In the genomic region with DNA sequence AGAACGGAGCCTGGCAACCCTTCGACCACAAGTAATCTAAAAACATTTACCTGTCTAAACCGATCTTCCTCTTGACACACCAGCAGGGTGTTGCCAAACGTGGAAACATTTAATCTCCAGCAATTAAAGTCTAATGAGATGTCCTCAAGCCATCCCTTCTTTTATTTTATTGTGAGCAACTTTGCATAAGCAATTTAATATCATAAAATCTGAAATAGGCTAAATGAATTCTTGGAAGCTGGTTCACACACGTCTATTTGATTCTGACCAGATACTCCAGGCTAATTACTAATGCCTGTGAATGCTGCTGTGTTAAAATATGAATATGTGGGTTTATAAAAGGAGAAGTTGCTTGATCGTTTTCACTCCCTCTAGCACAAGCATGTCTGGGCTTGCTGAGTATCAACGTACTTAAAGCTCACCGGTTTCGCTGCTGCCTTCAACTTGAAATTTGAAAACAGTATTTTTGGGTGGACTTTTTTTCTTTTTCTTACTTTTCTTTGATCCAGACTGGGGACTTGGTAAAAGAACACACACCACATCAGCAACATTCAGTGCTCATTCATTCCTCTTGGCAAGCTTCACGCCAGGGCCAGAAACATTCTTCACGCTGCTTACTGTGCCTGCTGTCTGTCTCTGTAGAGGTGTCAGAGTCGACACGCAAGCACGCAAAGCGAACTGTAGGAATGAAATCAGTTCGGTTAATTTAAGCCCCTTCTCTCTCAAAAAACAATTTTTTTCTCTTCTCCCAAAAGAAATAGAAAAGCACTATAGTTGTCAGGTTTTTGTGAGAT, we compare ENCODE assay signal across 21 mouse cellular contexts.
DNase-seq lines count a peak whose midpoint lies in the region; ATAC-seq and TF ChIP-seq lines count a peak whose summit lies in the region.
"Had no signal": no experiment of that assay in that cellular context is flagged by ENCODE, and none has a peak within 500 bp of the region (broad histone marks: within the 10 kb centered on the region; RNA-seq: fewer than 3 reads in every experiment).

No protein-coding gene starts in this region.

- no peaks in the 10 kb centered on the region for H3K27me3 ChIP-seq in forebrain, embryonic 16.5 days (replicated peaks; ENCODE audit: control insufficient read depth, insufficient read depth, low read length)
- no peaks in the 10 kb centered on the region for H3K27me3 ChIP-seq in forebrain, embryonic 12.5 days
- H3K27me3 ChIP-seq in intestine, embryonic 14.5 days (replicated peaks; ENCODE audit: control insufficient read depth, insufficient read depth, low read length), result no peaks in the 10 kb centered on the region
- H3K27me3 ChIP-seq in intestine, embryonic 15.5 days (replicated peaks), result no peaks in the 10 kb centered on the region
- no peaks in the 10 kb centered on the region for H3K27me3 ChIP-seq in stomach, embryonic 15.5 days (replicated peaks)
- no peaks in the 10 kb centered on the region for H3K27me3 ChIP-seq in stomach, postnatal 0 days (ENCODE audit: control insufficient read depth, insufficient read depth, low read length)
- H3K27me3 ChIP-seq: liver, embryonic 12.5 days had no signal

- H3K36me3 ChIP-seq in forebrain, embryonic 16.5 days (ENCODE audit: control insufficient read depth, insufficient read depth), result no peaks in the 10 kb centered on the region
- no peaks in the 10 kb centered on the region for H3K36me3 ChIP-seq in forebrain, embryonic 12.5 days (replicated peaks)
- H3K36me3 ChIP-seq in intestine, embryonic 14.5 days (ENCODE audit: control insufficient read depth, insufficient read depth, low read length), result no peaks in the 10 kb centered on the region
- no peaks in the 10 kb centered on the region for H3K36me3 ChIP-seq in intestine, embryonic 15.5 days
- no peaks in the 10 kb centered on the region for H3K36me3 ChIP-seq in stomach, embryonic 15.5 days
- H3K36me3 ChIP-seq in stomach, postnatal 0 days (ENCODE audit: control insufficient read depth, insufficient read depth, low read length), result no peaks in the 10 kb centered on the region
- H3K36me3 ChIP-seq: liver, embryonic 12.5 days had no signal

- H3K27ac ChIP-seq in forebrain, embryonic 16.5 days (ENCODE audit: low read length), result no peak overlapping the region; the same call in 1 of the 2 replicates
- H3K27ac ChIP-seq in forebrain, embryonic 12.5 days, result no peak overlapping the region
- H3K27ac ChIP-seq in intestine, embryonic 14.5 days (ENCODE audit: low read depth), result peak overlapping the region; percentile 47; the same call in 1 of the 2 replicates
- H3K27ac ChIP-seq in intestine, embryonic 15.5 days, result no peak overlapping the region
- peak overlapping the region; percentile 68 for H3K27ac ChIP-seq in stomach, embryonic 15.5 days
- no peak overlapping the region for H3K27ac ChIP-seq in stomach, postnatal 0 days (replicated peaks)
- H3K27ac ChIP-seq: hindbrain, postnatal 0 days; liver, embryonic 12.5 days had no signal

- H3K9me3 ChIP-seq in forebrain, embryonic 16.5 days (ENCODE audit: control insufficient read depth, low read length), result no peaks in the 10 kb centered on the region
- H3K9me3 ChIP-seq in forebrain, embryonic 12.5 days, result no peaks in the 10 kb centered on the region
- no peaks in the 10 kb centered on the region for H3K9me3 ChIP-seq in intestine, embryonic 14.5 days (ENCODE audit: control insufficient read depth, low read length)
- H3K9me3 ChIP-seq in intestine, embryonic 15.5 days, result no peaks in the 10 kb centered on the region
- H3K9me3 ChIP-seq in stomach, embryonic 15.5 days, result no peaks in the 10 kb centered on the region
- H3K9me3 ChIP-seq in stomach, postnatal 0 days (ENCODE audit: control insufficient read depth, low read length), result no peaks in the 10 kb centered on the region
- H3K9me3 ChIP-seq: liver, embryonic 12.5 days had no signal

- WGBS in forebrain, embryonic 16.5 days, result 68% methylated on average over 16 of the region's 16 CpGs
- 87% methylated on average over 16 of the region's 16 CpGs for WGBS in forebrain, embryonic 12.5 days
- 45% methylated on average over 16 of the region's 16 CpGs for WGBS in intestine, embryonic 14.5 days
- WGBS in intestine, embryonic 15.5 days, result 50% methylated on average over 16 of the region's 16 CpGs
- 50% methylated on average over 16 of the region's 16 CpGs for WGBS in stomach, embryonic 15.5 days
- 38% methylated on average over 16 of the region's 16 CpGs for WGBS in stomach, postnatal 0 days

- no peak overlapping the region for H3K4me2 ChIP-seq in forebrain, embryonic 16.5 days (ENCODE audit: low read length)
- H3K4me2 ChIP-seq in forebrain, embryonic 12.5 days, result no peak overlapping the region
- no peak overlapping the region for H3K4me2 ChIP-seq in intestine, embryonic 14.5 days (ENCODE audit: low read length)
- H3K4me2 ChIP-seq in intestine, embryonic 15.5 days (replicated peaks), result no peak overlapping the region
- H3K4me2 ChIP-seq in stomach, embryonic 15.5 days, result 0 out of 2 replicates have a peak overlapping the region, but pooled peaks have one; percentile 13
- H3K4me2 ChIP-seq in stomach, postnatal 0 days (replicated peaks; ENCODE audit: low read depth), result no peak overlapping the region
- H3K4me2 ChIP-seq: heart, embryonic 11.5 days; liver, embryonic 12.5 days had no signal

- TF ChIP-seq CTCF in stomach, postnatal 0 days (IDR thresholded peaks at IDR 0.05; ENCODE audit: low read depth), result no peak

- no peak overlapping the region for H3K4me3 ChIP-seq in forebrain, embryonic 16.5 days (replicated peaks; ENCODE audit: low read length)
- no peak overlapping the region for H3K4me3 ChIP-seq in forebrain, embryonic 12.5 days (replicated peaks)
- H3K4me3 ChIP-seq in intestine, embryonic 14.5 days (ENCODE audit: low read depth, low read length), result no peak overlapping the region
- H3K4me3 ChIP-seq in intestine, embryonic 15.5 days (replicated peaks), result no peak overlapping the region
- no peak overlapping the region for H3K4me3 ChIP-seq in stomach, embryonic 15.5 days (replicated peaks)
- no peak overlapping the region for H3K4me3 ChIP-seq in stomach, postnatal 0 days (ENCODE audit: low read depth, low read length)
- H3K4me3 ChIP-seq: liver, embryonic 12.5 days; myocyte had no signal

- no peak overlapping the region for H3K9ac ChIP-seq in forebrain, embryonic 16.5 days (replicated peaks; ENCODE audit: low read depth, low read length)
- no peak overlapping the region for H3K9ac ChIP-seq in forebrain, embryonic 12.5 days
- H3K9ac ChIP-seq in intestine, embryonic 14.5 days (ENCODE audit: low read length), result no peak overlapping the region
- no peak overlapping the region for H3K9ac ChIP-seq in intestine, embryonic 15.5 days
- no peak overlapping the region for H3K9ac ChIP-seq in stomach, embryonic 15.5 days
- H3K9ac ChIP-seq in stomach, postnatal 0 days (ENCODE audit: low read length), result no peak overlapping the region
- H3K9ac ChIP-seq: liver, embryonic 12.5 days had no signal

- TF ChIP-seq EP300 in stomach, postnatal 0 days (optimal IDR thresholded peaks at IDR 0.05), result no peak

- 0 out of 2 replicates have a peak, but pooled peaks have one; percentile 61 for ATAC-seq in forebrain, embryonic 16.5 days
- ATAC-seq in forebrain, embryonic 12.5 days (ENCODE audit: low FRiP score), result no peak
- no peak for ATAC-seq in intestine, embryonic 14.5 days (replicated peaks; ENCODE audit: low FRiP score, low TSS enrichment, low read depth)
- no peak for ATAC-seq in intestine, embryonic 15.5 days
- no peak for ATAC-seq in stomach, embryonic 15.5 days (ENCODE audit: insufficient read depth, low FRiP score, low read depth)
- no peak for ATAC-seq in stomach, postnatal 0 days (ENCODE audit: low FRiP score, low TSS enrichment)
- ATAC-seq: hindbrain, postnatal 0 days; liver, embryonic 12.5 days; lung, postnatal 0 days had no signal

- DNase-seq in intestine, embryonic 14.5 days (ENCODE audit: low spot score), result no peak
- DNase-seq in stomach, postnatal 0 days (ENCODE audit: low spot score), result no peak
- no peak for DNase-seq in testis, postnatal 14 days (ENCODE audit: low spot score)
- no peak for DNase-seq in gastrocnemius, adult 18-20 months (ENCODE audit: low spot score)
- DNase-seq: adrenal gland, adult 2 months; cerebellum, adult 18-20 months; gastrocnemius, postnatal 10 days; kidney, adult 8-10 months; layer of hippocampus, postnatal 36 days; midbrain, embryonic 14.5 days; retina, postnatal 1 day; thymus, adult 2 months had no signal

- no peaks in the 10 kb centered on the region for H3K4me1 ChIP-seq in forebrain, embryonic 16.5 days (replicated peaks; ENCODE audit: control insufficient read depth, insufficient read depth, low read length)
- no peaks in the 10 kb centered on the region for H3K4me1 ChIP-seq in forebrain, embryonic 12.5 days
- H3K4me1 ChIP-seq in intestine, embryonic 14.5 days (replicated peaks; ENCODE audit: control insufficient read depth, insufficient read depth, low read length), result peaks cover 5% of the 10 kb centered on the region; the same call in 1 of the 2 replicates
- no peaks in the 10 kb centered on the region for H3K4me1 ChIP-seq in intestine, embryonic 15.5 days (replicated peaks)
- no peaks in the 10 kb centered on the region for H3K4me1 ChIP-seq in stomach, embryonic 15.5 days
- no peaks in the 10 kb centered on the region for H3K4me1 ChIP-seq in stomach, postnatal 0 days (replicated peaks; ENCODE audit: control insufficient read depth, insufficient read depth)
- H3K4me1 ChIP-seq: liver, embryonic 12.5 days had no signal

Comparison
In these comparisons a context has a peak if more than half of its experiments do, and no peak if none do; other contexts are left out.
1. H3K27ac ChIP-seq: peak in intestine, embryonic 14.5 days (single experiment) and stomach, embryonic 15.5 days (single experiment); none in forebrain, embryonic 16.5 days (single experiment), forebrain, embryonic 12.5 days (single experiment), intestine, embryonic 15.5 days (single experiment) and stomach, postnatal 0 days (single experiment).